Mouse (Mus musculus): ENCODE measurements around the gene Vmn2r18.

Vmn2r18 gene

GRCm38 (mm10) chr5:151605921-151606320 is at the start of gene Vmn2r18:
TSS of gene Vmn2r18 (minus strand) at chr5:151606021.
- DNase-seq (ENCODE audit: inconsistent age in 2 of 2, low spot score in 1 of 2) = no peak

GRCm38 (mm10) chr5:151651411-151651784 is 45.6 kb upstream of the Vmn2r18 start:
- no peak for DNase-seq (ENCODE audit: inconsistent age in 2 of 2, low spot score in 1 of 2)

GRCm38 (mm10) chr5:151650700-151651410 is 45.0 kb upstream of the Vmn2r18 start, which contains the start of gene Rfc3:
TSS of gene Rfc3 (minus strand) at chr5:151651242.
- peak; percentile 94 to 98 for DNase-seq (ENCODE audit: inconsistent age in 2 of 2, low spot score in 1 of 2)

- DNase-seq (ENCODE audit: inconsistent age in 2 of 2, low spot score in 1 of 2) = peak in 1 of 2 experiments; percentile 41
Observed at GRCm38 (mm10) chr5:151644845-151645244, 39.0 kb upstream of the Vmn2r18 start.

- no peak for DNase-seq (ENCODE audit: inconsistent age in 2 of 2, low spot score in 1 of 2)
Observed at GRCm38 (mm10) chr5:151642867-151643266, 37.0 kb upstream of the Vmn2r18 start.

- DNase-seq (ENCODE audit: inconsistent age in 2 of 2, low spot score in 1 of 2) = no peak
Observed at GRCm38 (mm10) chr5:151642102-151642501, 36.3 kb upstream of the Vmn2r18 start.

GRCm38 (mm10) chr5:151601696-151602095 is 4.1 kb downstream of the Vmn2r18 start:
- no peak for DNase-seq (ENCODE audit: inconsistent age in 2 of 2, low spot score in 1 of 2)

Measured in adrenal gland, adult (tissue).